Mouse (Mus musculus): ENCODE data around the gene Spice1.
A peak's percentile ranks its signal among the peaks of the same experiment; 100 is the strongest.

Gene Spice1

DNA sequence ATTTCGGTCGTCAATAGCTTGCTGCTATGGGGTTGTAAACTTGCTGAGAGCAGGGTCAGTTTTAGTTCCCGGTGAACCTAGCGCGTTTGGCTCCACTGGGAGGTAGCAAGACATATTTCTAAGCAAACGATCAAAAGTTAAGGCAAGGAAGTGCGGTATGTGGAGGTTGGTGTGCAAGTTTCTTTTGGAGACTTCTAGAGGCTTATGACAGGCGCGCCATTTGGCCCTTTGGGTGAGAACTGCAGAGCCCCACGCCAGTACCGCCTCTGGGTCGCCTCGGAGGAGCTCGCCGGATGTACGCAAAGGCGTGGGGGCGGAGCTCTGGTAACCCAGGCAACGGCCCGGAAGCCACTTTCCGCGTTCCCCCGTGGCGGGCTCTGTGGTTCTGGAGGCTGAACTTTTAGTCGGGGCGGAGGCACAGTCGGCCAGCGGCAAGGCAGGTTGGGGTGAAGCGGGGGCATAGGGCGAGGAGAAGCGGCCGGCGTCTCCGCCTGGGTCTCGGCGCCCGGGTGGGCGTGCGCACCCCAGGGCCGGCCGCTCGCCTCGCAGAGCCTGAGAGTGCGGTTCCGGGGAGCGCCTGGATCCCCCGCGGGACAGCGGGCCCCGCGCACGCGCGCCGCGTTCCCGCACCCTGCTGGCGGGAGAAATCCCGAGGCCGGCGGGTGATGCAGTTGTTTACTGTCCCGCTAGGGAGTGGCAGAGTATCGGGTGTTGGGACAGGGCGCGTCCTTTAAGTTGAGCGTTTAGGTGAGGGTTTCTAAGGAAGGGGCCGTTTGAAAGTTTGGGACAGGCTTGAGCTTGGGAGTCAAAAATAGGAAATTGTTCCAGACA lies at the start of gene Spice1:
Gene Spice1 (plus strand): TSS at position 51 of the 831 bp plus-strand sequence.
- DNase-seq (ENCODE audit: low spot score in 2 of 2), result peak; percentile 92 to 94

GRCm38 (mm10) chr16:44299438-44300093 lies 47.4 kb upstream of the Spice1 start:
- no peak for DNase-seq (ENCODE audit: low spot score in 2 of 2)

- no peak for DNase-seq (ENCODE audit: low spot score in 2 of 2)
Observed at GRCm38 (mm10) chr16:44302126-44302892, 44.6 kb upstream of the Spice1 start.

- DNase-seq (ENCODE audit: low spot score in 2 of 2), result no peak
Observed at GRCm38 (mm10) chr16:44303822-44304221, 43.1 kb upstream of the Spice1 start.

DNA sequence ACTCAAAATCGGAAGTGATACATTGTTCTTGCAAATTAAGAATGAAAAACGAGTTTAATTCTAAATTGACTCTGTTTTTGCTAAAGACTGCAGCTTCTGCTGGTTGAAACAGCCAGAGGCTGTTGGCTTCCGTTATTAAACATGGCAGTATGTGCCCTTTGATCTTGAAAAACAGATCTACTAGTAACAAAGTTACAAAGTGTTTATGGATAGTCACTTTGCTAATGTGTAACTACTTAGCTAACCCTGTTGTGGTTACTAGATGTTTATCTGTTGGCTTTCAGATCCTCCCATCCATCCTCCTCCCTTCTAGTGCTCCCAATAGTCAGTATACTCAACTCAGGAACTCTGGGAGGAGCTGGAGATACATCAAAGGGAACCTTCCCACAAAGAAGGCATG lies 41.3 kb upstream of the Spice1 start:
- DNase-seq (ENCODE audit: low spot score in 2 of 2), result no peak

- no peak for DNase-seq (ENCODE audit: low spot score in 2 of 2)
Observed at GRCm38 (mm10) chr16:44313422-44313821, 33.5 kb upstream of the Spice1 start.

GRCm38 (mm10) chr16:44316350-44316749 lies 30.6 kb upstream of the Spice1 start:
- DNase-seq (ENCODE audit: low spot score in 2 of 2), result no peak

DNA sequence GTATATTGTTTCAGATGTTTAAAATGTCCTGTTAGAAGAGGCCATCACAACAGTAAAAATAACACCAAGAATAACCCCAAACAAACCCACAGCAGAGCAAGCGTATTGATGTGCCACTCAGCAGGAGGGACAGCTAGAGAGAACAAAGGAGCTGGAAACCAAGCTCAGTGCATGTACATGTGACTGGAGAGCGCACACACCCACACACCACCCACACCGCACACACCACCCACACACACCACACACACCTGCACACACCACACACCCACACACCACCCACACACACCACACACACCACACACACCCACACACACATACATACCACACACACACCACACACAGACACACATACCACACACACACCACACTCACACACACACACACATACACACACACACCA lies 26.7 kb upstream of the Spice1 start:
- no peak for DNase-seq (ENCODE audit: low spot score in 2 of 2)

GRCm38 (mm10) chr16:44328644-44329043 lies 18.3 kb upstream of the Spice1 start:
- DNase-seq (ENCODE audit: low spot score in 2 of 2), result no peak

DNA sequence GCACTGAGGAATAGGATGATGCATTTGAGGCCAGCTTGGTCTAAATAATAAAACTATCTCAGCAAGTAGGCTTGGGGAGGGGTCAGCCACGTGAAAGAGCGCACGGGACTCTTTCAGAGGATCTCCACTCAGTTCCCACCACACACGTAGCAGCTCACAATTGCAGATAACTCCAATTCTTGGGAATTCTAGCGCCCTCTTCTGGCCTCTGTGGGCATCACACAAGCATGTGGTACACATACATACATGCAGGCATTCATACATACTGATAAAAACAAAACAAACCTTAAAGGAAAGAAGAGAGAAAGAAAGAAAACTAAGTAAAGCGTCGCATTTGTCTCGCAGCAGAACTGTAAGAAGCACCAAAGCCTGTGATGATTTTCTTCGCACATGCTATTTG lies 16.3 kb upstream of the Spice1 start:
- DNase-seq (ENCODE audit: low spot score in 2 of 2), result no peak

GRCm38 (mm10) chr16:44331154-44331553 lies 15.8 kb upstream of the Spice1 start:
- no peak for DNase-seq (ENCODE audit: low spot score in 2 of 2)

DNA sequence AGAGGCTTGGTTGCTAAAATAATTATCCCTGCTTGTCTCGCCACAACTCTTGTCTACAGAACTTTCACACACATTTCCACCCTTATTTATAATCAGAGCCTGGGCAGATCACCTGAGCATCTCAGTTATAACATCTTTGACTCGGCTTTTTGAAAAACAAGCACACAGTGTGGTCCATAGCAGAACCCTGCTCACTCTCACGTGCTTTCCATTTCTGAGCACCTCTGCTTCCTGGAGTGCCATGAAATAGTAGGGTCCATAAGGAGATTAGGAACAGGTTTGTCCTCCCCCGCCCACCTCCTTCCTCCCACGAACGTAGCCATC lies 15.3 kb upstream of the Spice1 start:
- no peak for DNase-seq (ENCODE audit: low spot score in 2 of 2)

DNA sequence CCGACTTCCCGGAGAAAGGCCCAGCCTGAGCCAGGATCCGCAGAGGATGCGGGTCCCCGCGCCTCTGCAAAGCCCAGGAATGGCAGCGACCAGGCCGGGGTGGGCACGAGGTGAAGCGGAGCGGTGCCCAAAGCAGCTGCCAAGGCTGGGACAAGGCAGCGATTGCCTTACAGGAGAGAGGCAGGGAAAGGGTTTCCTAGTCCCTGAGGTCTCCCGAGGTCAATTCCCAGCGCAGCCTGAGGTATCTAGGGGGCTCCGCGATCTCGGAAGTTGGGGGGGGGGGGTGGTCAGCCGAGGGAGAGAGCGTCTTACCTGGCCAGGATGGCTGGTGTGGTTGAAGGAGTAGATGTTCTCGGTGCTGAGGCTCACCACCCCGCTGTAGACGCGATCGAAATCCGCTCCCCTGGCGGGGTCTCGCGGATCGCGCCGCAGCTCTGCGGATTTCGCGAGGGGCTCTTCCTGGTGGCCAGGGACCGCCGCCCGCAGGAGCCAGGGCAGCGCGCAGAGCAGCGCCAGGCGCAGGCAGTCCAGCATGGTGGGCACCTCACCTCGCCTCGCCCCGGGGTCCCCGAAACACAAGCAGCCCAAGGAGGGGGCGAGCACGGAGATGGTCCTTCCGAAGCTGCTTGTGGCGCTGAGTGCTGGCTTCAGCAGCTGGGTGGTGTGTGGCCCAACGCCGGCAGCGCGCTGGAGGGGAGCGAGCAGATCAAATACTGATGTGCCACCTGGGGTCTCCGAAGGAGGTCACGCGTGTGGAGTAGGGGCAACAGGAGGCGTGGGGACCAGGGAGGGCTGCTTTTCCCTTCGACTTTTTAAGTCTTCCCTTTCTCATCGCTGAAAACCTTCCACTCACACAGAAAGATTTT lies 14.7 kb upstream of the Spice1 start:
- no peak for DNase-seq (ENCODE audit: low spot score in 2 of 2)

DNA sequence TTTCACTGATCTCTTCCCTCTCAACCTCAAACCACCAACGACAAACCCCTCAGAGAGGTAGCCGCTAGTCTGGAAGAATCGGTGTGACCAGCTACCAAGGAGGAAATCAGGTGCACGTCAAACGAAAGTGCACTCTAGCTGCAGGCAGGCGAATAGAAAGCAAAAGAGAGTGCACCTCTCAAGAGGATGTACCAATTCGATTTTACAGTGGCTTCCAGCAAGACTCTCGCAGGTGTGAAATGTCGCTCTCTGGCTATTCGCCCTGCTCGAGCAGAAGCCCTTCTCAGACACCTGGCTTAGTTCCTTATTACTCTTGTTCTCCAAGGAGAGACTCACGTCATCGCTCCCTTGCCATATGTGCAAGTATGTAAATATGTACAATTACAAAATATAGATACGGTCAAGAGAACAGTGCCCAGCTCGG lies 14.0 kb upstream of the Spice1 start, which contains the start of gene Sidt1:
Gene Sidt1 (minus strand): TSS at position 336 of the 424 bp plus-strand sequence.
- no peak for DNase-seq (ENCODE audit: low spot score in 2 of 2)

DNA sequence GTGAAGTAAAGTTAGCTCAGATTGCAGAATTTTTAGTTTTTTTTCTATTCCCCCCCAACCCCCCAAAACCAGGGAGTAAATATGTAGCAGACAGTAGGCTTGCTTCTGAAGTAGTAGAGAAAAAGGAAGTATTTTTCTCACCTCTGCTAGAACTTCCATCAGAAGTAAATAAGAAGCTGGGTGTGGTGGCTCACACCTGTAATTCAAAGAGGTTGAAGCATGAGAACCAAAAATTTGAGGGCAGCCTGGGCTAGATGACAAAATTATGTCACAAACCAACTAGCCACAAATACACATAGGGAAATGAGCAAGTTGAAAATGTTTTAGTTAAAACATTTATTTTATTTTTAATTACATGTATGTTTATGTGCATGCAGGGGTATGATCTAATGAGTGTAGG lies 9.4 kb upstream of the Spice1 start:
- no peak for DNase-seq (ENCODE audit: low spot score in 2 of 2)

GRCm38 (mm10) chr16:44349801-44350397 lies 3.0 kb downstream of the Spice1 start:
- DNase-seq (ENCODE audit: low spot score in 2 of 2), result no peak

GRCm38 (mm10) chr16:44356291-44356690 lies 9.4 kb downstream of the Spice1 start:
- DNase-seq (ENCODE audit: low spot score in 2 of 2), result peak in 1 of 2 experiments; percentile 62

DNA sequence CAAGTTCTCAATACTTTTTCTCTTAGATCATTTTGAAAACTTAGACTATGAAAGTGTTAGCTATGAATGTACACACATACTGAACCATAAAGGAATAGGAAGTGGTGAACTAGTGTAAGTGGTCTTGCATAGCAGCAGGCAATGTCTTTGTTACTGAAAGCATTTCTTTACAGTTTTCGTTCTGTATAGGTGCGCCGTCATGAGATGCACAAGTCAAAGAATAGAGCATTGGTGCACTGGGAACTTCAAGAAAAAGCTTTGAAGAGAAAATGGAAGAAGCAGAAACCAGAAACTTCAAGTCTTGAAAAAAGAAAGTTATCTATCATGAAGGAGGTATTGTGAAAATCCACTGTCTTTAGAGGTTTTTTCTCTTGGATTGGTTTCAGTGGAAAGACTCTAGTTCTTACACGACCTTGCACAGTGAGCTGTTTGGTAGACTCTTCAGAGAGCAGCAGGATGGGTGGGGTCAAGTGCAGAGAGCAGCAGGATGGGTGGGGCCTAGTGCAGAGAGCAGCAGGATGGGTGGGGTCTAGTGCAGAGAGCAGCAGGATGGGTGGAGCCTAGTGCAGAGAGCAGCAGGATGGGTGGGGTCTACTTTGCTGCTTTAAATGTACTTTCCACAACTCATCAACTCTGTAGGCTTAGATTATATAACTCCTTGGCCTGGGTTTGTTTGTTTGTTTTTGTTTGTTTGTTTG lies 10.8 kb downstream of the Spice1 start:
- DNase-seq (ENCODE audit: low spot score in 2 of 2), result peak; percentile 62 to 84

- peak in 1 of 2 experiments; percentile 10 for DNase-seq (ENCODE audit: low spot score in 2 of 2)
Observed at GRCm38 (mm10) chr16:44361921-44362890, 15.3 kb downstream of the Spice1 start.

Measured in heart, adult 9 months (tissue).